Mouse (Mus musculus) E14TG2a.4 (cell line): ENCODE data around the gene Auts2.

Source experiments
- H3K27me3 ChIP-seq: 2 replicates; pipeline ENCODE4 v1.6.1; 2014; ENCODE audit warnings: low read length, control low read depth; ENCODE audit not compliant: insufficient read depth
- H3K36me3 ChIP-seq: 2 replicates; pipeline ENCODE4 v1.6.1; 2014; ENCODE audit warnings: low read length, control low read depth; ENCODE audit not compliant: insufficient read depth
- H3K4me1 ChIP-seq: replicated peaks from 2 replicates; pipeline ENCODE4 v1.6.1; 2014; ENCODE audit warnings: low read depth, low read length, control low read depth
- H3K4me3 ChIP-seq: replicated peaks from 2 replicates; pipeline ENCODE4 v1.5.1; 2014; ENCODE audit warnings: mild to moderate bottlenecking, low read length
- H3K9me3 ChIP-seq: 2 replicates; pipeline ENCODE4 v1.6.1; 2014; ENCODE audit warnings: low read length, control low read depth
- CTCF ChIP-seq: conservative IDR thresholded peaks from 2 replicates; pipeline ENCODE4 v1.5.1; 2014; ENCODE audit warnings: low read length
- NANOG ChIP-seq: IDR thresholded peaks from 2 replicates; pipeline ENCODE4 v1.6.1; 2014; ENCODE audit warnings: borderline replicate concordance, low read length, mixed read lengths
- POU5F1 ChIP-seq: IDR thresholded peaks from 2 replicates; pipeline ENCODE4 v1.6.1; 2014; ENCODE audit warnings: low read length, borderline replicate concordance

Gene Auts2

DNA sequence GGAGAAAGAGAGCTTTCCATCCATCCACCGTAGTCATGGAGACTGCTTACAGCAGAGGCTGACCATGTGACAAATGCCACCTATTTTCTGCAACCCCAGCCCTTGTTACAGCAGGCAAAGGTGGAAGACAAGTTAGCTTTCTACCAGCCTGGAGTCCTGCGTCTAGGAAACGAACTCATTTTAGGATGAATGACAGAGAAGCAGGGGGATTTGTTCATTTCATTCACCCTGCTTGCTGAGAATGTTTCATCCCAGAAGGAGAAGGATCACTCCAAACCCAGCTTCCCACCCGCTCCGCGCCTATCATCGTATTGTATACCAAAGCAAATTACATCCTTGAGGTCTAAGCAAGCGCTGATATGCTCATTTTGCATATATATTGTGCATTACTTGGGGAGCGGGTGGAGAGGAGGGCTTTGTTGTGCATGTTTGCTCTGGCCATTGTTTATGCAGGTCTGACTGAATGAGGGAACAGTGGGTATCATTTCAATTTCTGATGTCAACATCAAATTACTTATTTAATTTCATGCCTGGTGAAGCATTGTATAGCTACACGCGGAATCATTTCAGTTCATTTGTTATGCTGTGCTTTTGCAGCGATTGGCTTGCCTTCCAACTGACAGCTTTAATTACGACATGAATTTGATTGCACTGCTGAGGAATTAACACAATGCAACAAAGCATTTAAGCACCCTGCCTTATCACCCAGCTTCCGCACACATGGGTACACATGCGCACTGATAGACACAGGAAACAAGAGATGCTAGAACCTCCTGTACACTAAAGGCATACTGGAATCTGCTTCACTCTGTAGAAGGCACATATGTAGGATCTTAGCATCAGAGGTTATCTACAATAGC is 509.4 kb downstream of the Auts2 start:
- Histone ChIP-seq H3K4me1 (no peaks in the 10 kb centered on the region), H3K9me3 (no peaks in the 10 kb centered on the region), H3K4me3 (no peak overlapping the region), H3K36me3 (no peaks in the 10 kb centered on the region), H3K27me3 (no peaks in the 10 kb centered on the region)
- TF ChIP-seq CTCF (no peak), POU5F1 (no peak), NANOG (no peak)

DNA sequence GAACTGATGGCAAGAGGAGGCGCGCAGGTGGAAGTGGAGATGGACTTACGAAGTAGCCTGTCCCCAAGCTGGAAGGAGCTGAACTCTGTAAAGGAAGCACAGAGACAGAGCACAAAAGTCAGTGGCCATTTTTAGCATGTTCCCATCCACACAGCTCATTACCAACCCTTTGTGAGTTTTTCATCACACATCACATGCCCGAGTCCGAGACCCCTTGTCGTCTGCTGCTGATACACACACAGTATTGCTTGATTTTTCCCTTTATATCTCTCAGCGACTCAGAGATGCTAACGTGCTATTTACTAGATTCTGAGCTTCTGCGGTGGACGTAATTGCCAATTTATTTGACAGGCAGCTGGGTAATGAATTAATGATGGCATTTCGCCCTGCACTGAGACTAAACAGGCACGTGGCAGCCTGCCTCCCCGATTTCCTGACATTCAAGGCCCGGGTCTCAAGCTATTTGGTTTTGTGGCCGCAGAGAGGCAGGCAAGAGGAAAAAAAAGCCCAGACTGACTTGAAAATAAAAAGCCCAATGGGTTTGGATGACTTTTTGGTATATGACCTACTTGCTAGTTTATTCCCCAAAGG is 512.1 kb downstream of the Auts2 start:
- no peaks in the 10 kb centered on the region for H3K9me3 ChIP-seq
- H3K27me3 ChIP-seq, result no peaks in the 10 kb centered on the region
- H3K4me1 ChIP-seq, result no peaks in the 10 kb centered on the region
- no peaks in the 10 kb centered on the region for H3K36me3 ChIP-seq
- no peak overlapping the region for H3K4me3 ChIP-seq
- TF ChIP-seq NANOG, result no peak
- no peak for TF ChIP-seq POU5F1
- TF ChIP-seq CTCF, result no peak

DNA sequence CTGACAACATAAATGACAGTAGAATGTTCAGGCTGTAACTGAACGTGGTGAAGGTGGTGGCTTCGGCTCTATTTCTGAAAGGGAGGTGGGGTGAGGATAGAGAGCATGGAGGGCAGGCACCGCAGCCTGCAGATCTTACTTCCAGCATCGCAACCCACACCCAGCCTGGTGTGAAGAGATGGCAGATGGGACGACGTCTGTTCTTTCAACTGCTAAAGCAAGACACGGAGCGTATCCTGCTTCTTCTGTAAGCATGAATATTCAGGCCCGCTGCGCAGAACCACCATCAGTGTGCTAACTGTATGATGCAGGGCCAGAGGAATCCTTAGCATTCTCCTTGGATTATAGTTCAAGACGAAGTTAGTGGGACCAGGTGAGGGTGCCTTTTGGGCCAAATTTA is 513.5 kb downstream of the Auts2 start:
- no peaks in the 10 kb centered on the region for H3K36me3 ChIP-seq
- no peak for TF ChIP-seq POU5F1
- TF ChIP-seq CTCF, result no peak
- TF ChIP-seq NANOG, result no peak
- H3K9me3 ChIP-seq, result no peaks in the 10 kb centered on the region
- H3K4me3 ChIP-seq, result no peak overlapping the region
- H3K27me3 ChIP-seq, result no peaks in the 10 kb centered on the region
- H3K4me1 ChIP-seq, result no peaks in the 10 kb centered on the region

DNA sequence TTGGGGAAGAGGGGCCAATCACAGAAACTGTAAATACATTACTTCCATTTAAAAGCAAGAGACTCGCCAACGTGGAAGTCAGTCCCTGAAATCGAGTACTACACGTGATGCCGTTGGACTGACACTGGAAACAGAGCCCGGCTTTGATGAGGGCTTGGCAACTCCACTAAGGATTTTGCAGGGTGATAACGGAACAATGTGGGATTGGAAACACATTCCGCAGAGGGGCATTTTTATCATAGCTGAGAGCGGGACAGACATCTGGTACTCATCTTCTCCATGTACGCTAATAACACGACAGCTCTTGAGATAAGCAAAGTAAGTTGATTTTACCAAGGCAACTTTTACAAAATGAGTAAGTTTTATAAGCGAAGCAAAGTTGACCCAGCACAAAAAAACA is 514.1 kb downstream of the Auts2 start:
- no peak for TF ChIP-seq NANOG
- TF ChIP-seq POU5F1, result no peak
- TF ChIP-seq CTCF, result no peak
- Histone ChIP-seq H3K9me3 (no peaks in the 10 kb centered on the region), H3K4me1 (no peaks in the 10 kb centered on the region), H3K36me3 (no peaks in the 10 kb centered on the region), H3K27me3 (no peaks in the 10 kb centered on the region), H3K4me3 (no peak overlapping the region)

DNA sequence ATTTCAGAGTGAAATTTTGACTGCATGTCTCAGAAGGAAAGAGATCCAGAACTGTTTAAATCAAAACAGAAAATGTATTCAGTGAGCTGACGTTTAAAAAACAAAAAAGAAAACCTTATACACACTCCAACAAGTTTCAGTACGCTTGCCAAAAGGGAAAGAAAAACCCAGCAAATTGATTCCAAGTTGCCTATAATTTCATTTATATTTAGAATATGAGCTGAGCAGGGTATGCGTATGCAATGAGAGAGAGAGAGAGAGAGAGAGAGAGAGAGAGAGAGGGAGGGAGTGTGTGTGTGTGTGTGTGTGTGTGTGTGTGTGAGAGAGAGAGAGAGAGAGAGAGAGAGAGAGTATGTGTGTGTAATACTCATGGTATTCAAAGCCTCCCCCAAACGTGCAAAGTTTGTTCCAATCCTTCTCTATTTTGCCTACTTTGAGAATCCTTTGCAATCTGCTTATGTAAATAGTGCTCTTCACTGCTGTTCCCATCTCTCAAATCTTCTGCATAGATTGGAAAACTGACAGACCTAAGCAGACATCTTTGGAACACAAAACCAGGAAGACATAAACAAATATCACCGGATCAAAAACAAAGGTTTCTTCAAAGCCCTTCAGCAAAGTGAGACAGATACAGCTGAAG is 515.2 kb downstream of the Auts2 start:
- Histone ChIP-seq H3K27me3 (no peaks in the 10 kb centered on the region), H3K4me3 (no peak overlapping the region), H3K9me3 (no peaks in the 10 kb centered on the region), H3K36me3 (no peaks in the 10 kb centered on the region), H3K4me1 (no peaks in the 10 kb centered on the region)
- no peak for TF ChIP-seq CTCF
- no peak for TF ChIP-seq POU5F1
- no peak for TF ChIP-seq NANOG

DNA sequence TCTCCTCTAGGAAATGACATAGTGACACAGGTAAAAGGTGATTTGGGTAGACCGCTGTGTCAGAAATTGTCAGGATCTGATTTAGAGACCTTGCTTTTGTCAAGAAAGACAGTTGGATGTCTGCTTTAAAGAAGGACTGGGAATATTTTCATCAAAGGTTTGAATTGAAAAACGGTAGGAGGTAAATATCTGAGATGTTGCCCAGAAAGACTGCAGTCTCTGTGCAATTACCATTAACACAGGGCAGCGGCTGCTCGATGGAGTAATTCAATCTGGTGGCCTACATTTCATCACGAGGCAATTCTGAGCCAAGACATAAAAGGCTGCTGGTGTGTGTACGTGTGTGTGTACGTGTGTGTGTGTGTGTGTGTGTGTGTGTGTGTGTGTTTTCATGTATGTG is 529.8 kb downstream of the Auts2 start:
- Histone ChIP-seq H3K4me1 (no peaks in the 10 kb centered on the region), H3K36me3 (no peaks in the 10 kb centered on the region), H3K4me3 (no peak overlapping the region), H3K9me3 (no peaks in the 10 kb centered on the region), H3K27me3 (no peaks in the 10 kb centered on the region)
- TF ChIP-seq NANOG (no peak), CTCF (no peak), POU5F1 (no peak)

DNA sequence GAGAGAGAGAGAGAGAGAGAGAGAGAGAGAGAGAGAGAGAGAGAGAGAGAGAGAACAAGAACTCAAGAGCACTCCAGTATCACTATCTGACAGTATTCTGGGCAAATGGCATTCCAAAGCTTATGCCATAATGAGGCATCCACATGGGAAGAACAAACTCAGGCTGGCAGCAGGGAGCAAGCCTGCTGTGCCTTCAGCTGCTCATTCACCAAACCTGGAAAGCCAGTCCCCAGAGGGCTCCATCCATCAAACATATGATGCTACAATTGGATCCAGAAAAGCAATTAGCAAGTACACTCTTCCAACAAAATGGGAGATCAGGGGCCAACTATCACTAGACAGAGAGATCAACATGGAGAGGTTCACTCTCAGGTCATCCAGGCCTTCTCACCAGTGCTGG is 531.3 kb downstream of the Auts2 start:
- Histone ChIP-seq H3K36me3 (no peaks in the 10 kb centered on the region), H3K27me3 (no peaks in the 10 kb centered on the region), H3K4me1 (no peaks in the 10 kb centered on the region), H3K9me3 (no peaks in the 10 kb centered on the region), H3K4me3 (no peak overlapping the region)
- TF ChIP-seq POU5F1, result no peak
- no peak for TF ChIP-seq CTCF
- TF ChIP-seq NANOG, result no peak

DNA sequence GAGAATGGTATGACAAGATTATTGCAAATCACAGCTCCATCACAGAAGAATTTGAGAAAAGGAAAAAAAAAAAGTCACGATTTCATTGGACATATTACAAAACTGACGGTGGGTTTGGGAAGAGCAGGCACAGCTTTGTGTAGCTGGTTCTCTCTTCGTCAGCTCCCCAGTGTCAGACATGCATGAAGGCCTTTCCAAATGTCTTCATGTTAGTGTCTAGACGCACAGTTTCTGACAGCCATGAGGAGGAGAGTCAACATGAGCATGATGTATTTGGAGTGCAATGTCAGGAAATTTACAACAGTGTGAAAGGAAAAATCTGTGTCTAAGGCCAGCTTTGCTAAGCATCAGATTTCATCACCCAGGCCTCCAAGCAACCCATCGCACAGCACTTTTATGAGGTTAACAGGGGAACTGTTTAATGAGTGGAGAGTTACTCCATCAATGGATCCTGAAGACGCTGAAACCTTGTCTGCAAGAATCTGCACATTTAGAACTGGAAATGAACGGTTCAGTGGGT is 534.4 kb downstream of the Auts2 start:
- no peaks in the 10 kb centered on the region for H3K9me3 ChIP-seq
- H3K4me3 ChIP-seq, result no peak overlapping the region
- no peaks in the 10 kb centered on the region for H3K36me3 ChIP-seq
- no peaks in the 10 kb centered on the region for H3K4me1 ChIP-seq
- no peak for TF ChIP-seq CTCF
- TF ChIP-seq POU5F1, result no peak
- no peak for TF ChIP-seq NANOG
- H3K27me3 ChIP-seq, result no peaks in the 10 kb centered on the region
